Mouse (Mus musculus) stomach, postnatal 0 days (tissue): Measurements from ENCODE around the gene Vwa5a.

Experiments used
- CTCF ChIP-seq: IDR thresholded peaks from 2 replicates; pipeline ENCODE4 v1.5.1; 2016; ENCODE audit warnings: antibody characterized with exemption, low read depth, mild to moderate bottlenecking, moderate library complexity
- EP300 ChIP-seq: optimal IDR thresholded peaks from 2 replicates; pipeline ENCODE3; 2016; ENCODE audit warnings: antibody characterized with exemption

- TF ChIP-seq EP300 (no peak), CTCF (no peak)
Measured at GRCm38 (mm10) chr9:38744619-38745315, 26.7 kb downstream of the Vwa5a start.
